Mouse (Mus musculus): ENCODE measurements around the gene Oxsr1. TPM values are rescaled to one million over a fixed set of nuclear protein-coding genes. Genes with fewer than 3 reads are reported as not detected.
"Not testable (repeated sequence)": the region's sequence is repeated elsewhere in the genome, so short reads cannot be mapped to it uniquely, and the experiment has no call there.

The Oxsr1 gene
- 10 to 100 TPM; 28.9 to 33.6 TPM for total RNA-seq (2021)

DNA sequence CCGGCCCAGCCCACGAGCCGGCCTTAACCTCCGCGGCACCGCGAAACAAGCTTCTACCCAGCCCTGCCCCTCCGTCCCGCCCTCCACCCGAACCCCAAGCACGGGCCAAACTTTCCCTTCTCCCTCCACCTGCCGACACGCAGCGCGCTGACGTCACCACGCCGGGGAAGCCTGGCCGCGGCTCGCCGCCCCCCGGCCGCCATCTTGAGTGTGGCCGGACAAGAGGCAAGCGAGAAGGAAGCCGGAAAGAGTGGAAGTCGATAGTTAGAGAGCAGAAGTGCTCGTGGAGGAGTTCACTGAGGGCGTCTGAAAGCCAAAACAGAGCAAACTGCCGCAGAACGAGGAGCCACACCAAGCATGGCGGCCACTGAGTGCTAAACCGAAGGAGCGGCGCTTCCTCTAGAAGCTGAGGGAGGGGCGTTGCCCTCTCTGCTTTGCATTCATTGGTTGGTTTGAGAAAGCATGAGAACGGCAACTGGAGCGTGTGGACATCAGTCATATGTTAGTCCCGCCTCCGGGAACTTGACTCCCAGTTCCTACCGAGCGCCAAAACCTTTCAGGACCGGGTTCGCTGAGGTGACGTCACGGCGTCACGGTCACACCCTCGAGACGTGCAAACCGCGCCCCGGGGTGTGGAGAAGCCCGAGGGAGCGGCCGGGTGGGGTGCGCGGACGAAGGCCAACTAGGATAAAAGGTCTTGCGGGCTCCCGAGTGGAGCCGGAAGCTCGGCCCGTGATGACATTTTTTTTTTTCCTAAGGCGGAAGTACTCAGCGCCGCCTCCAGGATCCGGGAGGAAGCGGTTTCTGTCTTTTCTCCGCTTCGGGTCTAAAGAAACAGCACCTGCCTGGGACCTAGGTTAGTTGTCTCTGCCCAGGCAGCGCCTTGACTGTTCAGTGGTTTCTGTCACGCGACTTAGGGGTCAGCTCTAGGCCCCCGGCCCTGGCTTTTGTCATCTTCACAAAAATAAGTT, at the start of gene Oxsr1:
Oxsr1 (minus strand) TSS at position 139 of the 971 bp plus-strand sequence.
- intact Hi-C loops (cut with DNase I) = loop anchor here (2.0 kb wide), 1 partner anchor 18 kb away; the partner anchor contains the start of gene Myd88
- DNase-seq (ENCODE audit: low spot score in 2 of 2) = peak; percentile 98 to 99

DNA sequence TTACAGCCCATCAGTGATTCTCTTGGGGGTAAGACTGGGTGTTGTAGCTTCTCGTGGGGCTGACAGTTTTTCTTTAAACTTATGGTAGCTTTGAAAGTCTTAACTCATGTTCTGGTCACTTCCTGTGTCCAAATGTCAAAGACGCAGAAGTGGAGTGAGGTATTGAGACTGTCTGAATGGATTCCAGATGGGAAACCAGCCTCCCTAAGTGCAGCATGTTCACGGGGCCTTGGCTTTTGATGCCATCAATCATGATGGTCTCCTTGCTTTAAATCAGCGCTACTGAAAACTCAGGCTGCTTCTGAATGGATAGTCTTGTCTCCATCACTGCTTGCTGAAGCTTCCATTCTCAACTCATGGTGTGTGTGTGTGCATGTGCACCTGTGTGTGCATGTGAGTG, 49.0 kb upstream of the Oxsr1 start:
- intact Hi-C loops (cut with DNase I) = no loop called here
- DNase-seq (ENCODE audit: low spot score in 2 of 2) = no peak

DNA sequence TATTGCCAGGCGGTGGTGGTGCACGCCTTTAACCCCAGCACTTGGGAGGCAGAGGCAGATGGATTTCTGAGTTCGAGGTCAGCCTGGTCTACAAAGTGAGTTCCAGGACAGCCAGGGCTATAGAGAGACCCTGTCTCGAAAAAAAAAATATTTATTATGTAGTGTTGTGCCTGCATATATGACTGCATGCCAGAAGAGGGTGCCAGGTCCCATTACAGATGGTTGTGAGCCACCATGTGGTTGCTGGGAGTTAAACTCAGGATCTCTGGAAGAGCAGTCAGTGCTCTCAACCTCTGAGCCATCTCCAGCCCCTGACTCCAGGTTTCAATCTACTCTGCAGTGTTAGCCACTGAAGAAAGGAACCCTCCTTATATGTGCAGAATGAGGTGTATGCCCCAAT, 48.5 kb upstream of the Oxsr1 start:
- intact Hi-C loops (cut with DNase I); DNase-seq (ENCODE audit: low spot score in 2 of 2): not testable (repeated sequence)

DNA sequence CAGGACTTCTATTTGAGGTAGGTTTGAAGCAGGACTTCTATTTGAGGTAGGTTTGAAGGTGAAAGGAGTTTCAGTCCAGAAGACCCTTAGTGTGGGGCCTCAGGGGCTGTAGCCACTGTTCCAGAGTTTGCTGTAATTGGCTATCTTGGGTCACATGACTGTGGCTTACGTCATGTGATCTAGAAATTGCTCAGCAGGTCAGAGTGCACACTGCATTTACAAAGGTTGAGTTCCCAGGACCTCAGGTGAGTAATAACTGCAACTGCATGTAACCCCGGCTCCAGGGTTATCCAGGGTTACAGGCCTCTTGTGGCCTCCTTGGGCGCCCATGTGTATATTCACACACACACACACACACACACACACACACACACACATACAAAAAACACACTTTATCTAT, 46.1 kb upstream of the Oxsr1 start:
- DNase-seq (ENCODE audit: low spot score in 2 of 2) = no peak
- intact Hi-C loops (cut with DNase I) = no loop called here

- intact Hi-C loops (cut with DNase I) = no loop called here
Observed at GRCm38 (mm10) chr9:119365284-119365683, 43.1 kb upstream of the Oxsr1 start, which contains the start of gene Slc22a14. Gene Slc22a14 (minus strand): TSS chr9:119365553.

GRCm38 (mm10) chr9:119363229-119363628, 41.0 kb upstream of the Oxsr1 start:
- intact Hi-C loops (cut with DNase I) = no loop called here

More at GRCm38 (mm10) chr9:119365284-119365683, 43.1 kb upstream of the Oxsr1 start, which contains the start of gene Slc22a14:
- no peak for DNase-seq (ENCODE audit: low spot score in 2 of 2)

DNA sequence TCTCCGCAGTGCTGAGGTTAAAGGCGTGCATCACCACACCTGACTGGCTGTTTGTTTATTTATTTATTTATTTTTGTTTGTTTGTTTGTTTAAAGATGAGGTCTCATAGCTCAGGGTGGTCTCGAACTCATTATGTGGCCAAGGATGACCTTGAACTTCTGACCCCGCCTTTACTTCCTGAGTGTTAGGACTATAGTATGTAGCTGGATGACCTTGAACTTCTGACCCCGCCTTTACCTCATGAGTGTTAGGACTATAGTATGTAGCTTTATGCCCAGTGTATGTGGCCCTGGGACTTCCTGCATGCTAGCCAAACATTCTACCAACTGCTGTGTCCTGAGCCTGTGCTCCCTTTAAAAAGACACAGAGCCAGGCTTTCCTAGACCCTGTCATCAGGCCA, 39.2 kb upstream of the Oxsr1 start:
- no peak for DNase-seq (ENCODE audit: low spot score in 2 of 2)
- intact Hi-C loops (cut with DNase I) = no loop called here

More at GRCm38 (mm10) chr9:119363229-119363628, 41.0 kb upstream of the Oxsr1 start:
- DNase-seq (ENCODE audit: low spot score in 2 of 2) = no peak

- intact Hi-C loops (cut with DNase I) = loop anchor here (5.0 kb wide), 1 partner anchor 201 kb away; the partner anchor contains the start of genes Acaa1b and Gm47289
- DNase-seq (ENCODE audit: low spot score in 2 of 2) = no peak
Observed at GRCm38 (mm10) chr9:119358058-119358429, 35.8 kb upstream of the Oxsr1 start.

GRCm38 (mm10) chr9:119357331-119358057, 35.3 kb upstream of the Oxsr1 start, which contains the start of gene Xylb:
Gene Xylb (plus strand): TSS chr9:119357381.
- DNase-seq (ENCODE audit: low spot score in 2 of 2) = peak; percentile 86 to 88
- intact Hi-C loops (cut with DNase I) = loop anchor here (1.0 to 5.0 kb wide), 3 partner anchors 45 to 200 kb away; partner anchors contain the start of genes Acaa1b, Acvr2b and Gm47289

- DNase-seq (ENCODE audit: low spot score in 2 of 2) = no peak
- intact Hi-C loops (cut with DNase I) = loop anchor here (2.0 to 5.0 kb wide), 2 partner anchors 47 to 199 kb away; partner anchors contain the start of genes Acaa1b, Acvr2b and Gm47289
Observed at GRCm38 (mm10) chr9:119355943-119356342, 33.7 kb upstream of the Oxsr1 start.

GRCm38 (mm10) chr9:119353926-119354325, 31.7 kb upstream of the Oxsr1 start:
- no peak for DNase-seq (ENCODE audit: low spot score in 2 of 2)
- intact Hi-C loops (cut with DNase I) = no loop called here

- DNase-seq (ENCODE audit: low spot score in 2 of 2) = peak; percentile 46 to 56
- intact Hi-C loops (cut with DNase I) = no loop called here
Observed at GRCm38 (mm10) chr9:119352060-119352459, 29.8 kb upstream of the Oxsr1 start.

DNA sequence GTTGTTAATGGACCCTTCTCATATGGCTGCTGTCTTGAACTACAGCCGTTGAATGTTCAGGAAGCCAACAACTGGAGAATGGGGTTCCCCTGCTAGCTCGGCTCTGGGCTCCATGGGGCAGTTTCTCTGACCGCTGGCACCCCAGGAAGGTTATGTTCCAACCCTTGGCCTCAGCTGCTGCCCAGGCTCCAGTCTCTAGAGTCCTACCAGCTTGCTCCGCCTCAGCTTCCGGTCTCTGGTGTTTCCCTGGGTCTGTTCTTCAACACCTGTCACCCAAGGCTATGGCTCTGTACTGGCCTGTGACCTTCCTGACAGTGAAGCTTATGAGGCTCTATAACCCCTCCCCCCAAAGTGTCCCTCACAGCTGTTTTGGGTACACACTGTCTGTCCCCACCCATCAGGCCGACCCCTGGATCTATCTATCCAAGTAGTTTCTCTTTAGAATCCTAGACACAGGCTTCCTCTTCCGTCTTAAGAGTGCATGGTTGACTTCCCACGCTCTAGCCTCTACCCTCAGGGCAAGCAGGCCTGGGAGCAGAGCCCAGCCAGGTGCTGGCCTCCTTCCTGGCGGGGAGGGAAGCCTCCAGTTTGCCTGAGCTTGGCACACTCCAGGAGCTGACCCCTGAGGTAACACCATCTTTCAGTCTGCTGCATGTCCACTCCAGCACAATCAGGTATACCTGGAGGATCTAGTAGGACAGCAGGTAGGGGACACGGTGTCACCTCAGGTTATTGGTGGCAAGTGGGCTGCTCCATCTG, 28.9 kb upstream of the Oxsr1 start:
- intact Hi-C loops (cut with DNase I) = no loop called here
- no peak for DNase-seq (ENCODE audit: low spot score in 2 of 2)

DNA sequence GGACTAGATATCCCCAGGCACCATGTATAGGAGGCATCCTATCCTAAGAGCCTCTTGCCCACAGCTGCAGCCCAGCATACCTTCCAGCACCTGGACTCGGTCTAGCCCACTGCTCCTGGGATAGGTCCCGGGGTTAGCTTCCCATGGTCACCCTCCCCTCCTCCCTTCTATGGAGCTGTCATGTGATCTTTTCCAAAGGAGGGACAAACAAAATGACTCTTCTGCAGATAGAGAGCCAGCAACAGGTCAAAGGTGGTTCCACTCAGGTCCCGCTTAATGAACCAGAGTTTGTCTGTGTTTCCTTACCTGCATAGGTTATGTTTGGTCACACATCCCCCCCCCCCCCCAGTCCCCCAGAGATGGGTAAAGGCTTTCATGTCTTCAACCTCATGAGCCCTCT, 28.3 kb upstream of the Oxsr1 start:
- DNase-seq (ENCODE audit: low spot score in 2 of 2) = no peak
- intact Hi-C loops (cut with DNase I) = no loop called here

GRCm38 (mm10) chr9:119346376-119346775, 24.1 kb upstream of the Oxsr1 start:
- no peak for DNase-seq (ENCODE audit: low spot score in 2 of 2)

DNA sequence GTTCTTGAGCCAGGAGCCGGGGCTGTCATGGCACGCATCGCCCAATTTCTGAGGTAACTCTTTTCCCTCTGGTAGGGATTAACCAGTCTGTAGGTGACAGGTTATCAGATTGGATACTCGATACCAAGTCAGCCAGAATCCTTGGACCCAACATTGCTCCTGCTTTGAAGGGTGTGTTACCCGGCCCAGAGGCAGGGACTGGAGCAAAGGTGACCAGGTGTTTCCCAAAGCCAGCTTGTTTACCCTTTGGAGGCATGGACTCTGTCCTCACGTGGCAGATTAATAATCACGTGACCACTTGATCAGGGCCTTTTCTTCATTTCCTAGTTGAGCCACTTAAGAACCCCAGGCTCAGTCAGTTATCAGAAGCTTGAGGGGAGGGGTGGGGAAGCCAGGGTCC, 20.5 kb upstream of the Oxsr1 start:
- DNase-seq (ENCODE audit: low spot score in 2 of 2) = no peak
- intact Hi-C loops (cut with DNase I) = loop anchor here (10.0 kb wide), 1 partner anchor 418 kb away; the partner anchor contains the start of gene Ctdspl

More at GRCm38 (mm10) chr9:119346376-119346775, 24.1 kb upstream of the Oxsr1 start:
- intact Hi-C loops (cut with DNase I) = loop anchor here (10.0 kb wide), 1 partner anchor 422 kb away; the partner anchor contains the start of gene Ctdspl

GRCm38 (mm10) chr9:119340909-119341816, 18.9 kb upstream of the Oxsr1 start, which contains the start of gene Myd88:
Gene Myd88 (minus strand): TSS chr9:119341411.
- peak; percentile 95 for DNase-seq (ENCODE audit: low spot score in 2 of 2)
- intact Hi-C loops (cut with DNase I) = loop anchor here (2.0 to 10.0 kb wide), 2 partner anchors 18 to 416 kb away; partner anchors contain the start of genes Ctdspl and Oxsr1

GRCm38 (mm10) chr9:119340212-119340580, 18.0 kb upstream of the Oxsr1 start:
- no peak for DNase-seq (ENCODE audit: low spot score in 2 of 2)
- intact Hi-C loops (cut with DNase I) = loop anchor here (2.0 to 10.0 kb wide), 2 partner anchors 17 to 415 kb away; partner anchors contain the start of genes Ctdspl and Oxsr1
